Mouse (Mus musculus): Measurements from ENCODE around the gene Dhrs13. TPM values are rescaled to one million over a fixed set of nuclear protein-coding genes. Genes with fewer than 3 reads are reported as not detected.

The Dhrs13 gene
- total RNA-seq (2021): 1 to 10 TPM; 3.9 to 5.0 TPM

DNA sequence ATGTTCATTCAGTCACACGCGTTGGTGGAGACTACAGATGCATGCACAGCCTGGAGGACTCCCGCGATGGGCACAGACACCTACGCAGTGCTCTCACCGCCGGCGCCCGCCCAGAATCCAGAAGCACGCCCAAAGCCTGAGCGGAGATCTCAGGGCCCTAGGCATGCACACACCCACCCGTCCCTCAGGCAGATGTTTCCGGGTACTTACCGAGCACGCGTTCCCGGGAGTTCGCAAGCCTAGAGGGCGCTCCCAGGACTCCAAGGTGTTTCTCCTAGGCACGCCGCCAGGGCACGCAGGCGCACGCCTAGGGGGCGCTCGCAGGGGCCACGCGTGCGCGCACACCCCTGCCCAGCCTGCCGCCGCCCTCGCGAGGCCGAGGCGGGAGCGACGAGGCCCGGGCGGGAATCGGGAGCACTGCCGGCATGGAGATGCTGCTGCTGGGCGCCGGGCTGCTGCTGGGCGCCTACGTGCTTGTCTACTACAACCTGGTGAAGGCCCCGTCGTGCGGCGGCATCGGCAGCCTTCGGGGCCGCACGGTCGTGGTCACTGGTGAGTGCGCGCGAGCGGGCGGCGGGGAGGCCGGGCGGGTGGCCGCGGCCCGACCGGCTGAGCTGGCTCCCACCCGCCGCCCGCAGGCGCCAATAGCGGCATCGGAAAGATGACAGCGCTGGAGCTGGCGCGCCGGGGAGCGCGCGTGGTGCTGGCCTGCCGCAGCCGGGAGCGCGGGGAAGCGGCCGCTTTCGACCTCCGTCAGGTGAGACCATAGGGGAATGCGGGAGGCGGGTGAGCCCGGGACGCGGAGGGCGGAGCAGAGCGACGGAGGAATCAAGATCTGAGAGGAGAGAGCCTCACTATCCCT, at the start of gene Dhrs13:
TSS of gene Dhrs13 (plus strand) at position 334 of the 862 bp plus-strand sequence.
- DNase-seq: peak; percentile 94 to 95
- intact Hi-C loops (cut with DNase I): no loop called here

DNA sequence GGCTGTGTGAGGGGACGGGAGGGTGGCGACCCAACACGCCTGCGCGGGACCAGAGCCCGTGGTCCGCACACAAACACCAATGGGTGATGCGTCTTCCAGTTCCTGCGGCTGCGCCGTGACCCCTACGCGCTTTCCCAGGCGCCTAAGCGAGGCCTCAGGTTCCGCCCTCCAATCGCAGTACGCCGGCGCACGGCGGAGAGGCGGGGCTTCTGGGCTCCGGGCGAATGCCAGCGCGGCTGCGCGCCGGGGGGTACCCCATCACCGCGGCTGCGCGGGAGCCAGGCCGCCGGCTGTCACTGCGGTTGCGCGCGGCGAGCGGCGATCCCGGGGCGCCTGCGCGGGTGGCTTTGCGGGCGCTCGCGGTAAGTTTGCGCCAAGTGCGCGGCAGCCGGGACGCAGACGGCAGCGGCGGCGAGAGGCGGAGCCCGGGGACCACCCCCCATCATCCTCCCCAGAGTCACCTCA, 49.6 kb upstream of the Dhrs13 start, which contains the start of gene Phf12:
TSS of gene Phf12 (plus strand) at position 314 of the 465 bp plus-strand sequence.
- intact Hi-C loops (cut with DNase I): loop anchor here (5.0 kb wide), 1 partner anchor 35 kb away; no protein-coding TSS in a partner anchor
- DNase-seq: peak; percentile 99 to 100

DNA sequence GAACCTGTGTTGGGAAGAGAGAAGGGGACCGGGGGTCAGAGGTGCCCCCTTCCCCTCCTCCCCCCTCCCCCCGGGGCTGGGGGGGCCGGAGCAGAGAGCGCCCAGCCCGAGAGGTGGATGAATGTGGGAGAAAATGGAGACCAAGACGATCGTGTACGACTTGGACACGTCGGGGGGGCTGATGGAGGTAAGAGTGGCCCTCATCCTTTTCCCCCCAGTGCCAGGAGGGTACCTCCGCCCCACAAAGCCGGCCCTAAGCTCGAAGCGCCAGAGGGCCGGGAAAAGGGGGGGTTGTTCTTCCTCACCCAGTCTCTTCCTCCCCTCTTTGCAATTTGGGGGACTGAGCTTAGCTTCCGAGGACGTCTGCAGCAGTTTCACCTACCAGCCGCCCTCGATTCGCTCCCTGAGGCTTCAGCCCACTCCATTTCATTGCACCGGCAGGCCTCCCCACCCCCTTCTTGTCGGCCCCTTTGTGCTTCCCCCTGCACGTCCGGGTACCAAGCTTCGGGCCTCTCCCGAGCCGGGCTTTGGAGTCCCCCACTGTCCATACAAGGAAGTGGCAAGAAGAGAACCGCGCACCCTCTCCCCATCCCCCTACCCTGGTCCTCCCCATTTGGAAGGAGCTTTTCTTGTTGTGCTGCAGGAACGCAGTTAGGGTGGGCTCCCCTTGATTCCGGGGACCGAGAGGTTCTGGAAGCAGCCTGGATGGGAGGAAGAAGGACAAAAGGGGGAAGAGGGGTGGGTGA, 48.7 kb upstream of the Dhrs13 start:
- intact Hi-C loops (cut with DNase I): loop anchor here (5.0 kb wide), 1 partner anchor 34 kb away; no protein-coding TSS in a partner anchor
- DNase-seq: peak; percentile 51 to 64

DNA sequence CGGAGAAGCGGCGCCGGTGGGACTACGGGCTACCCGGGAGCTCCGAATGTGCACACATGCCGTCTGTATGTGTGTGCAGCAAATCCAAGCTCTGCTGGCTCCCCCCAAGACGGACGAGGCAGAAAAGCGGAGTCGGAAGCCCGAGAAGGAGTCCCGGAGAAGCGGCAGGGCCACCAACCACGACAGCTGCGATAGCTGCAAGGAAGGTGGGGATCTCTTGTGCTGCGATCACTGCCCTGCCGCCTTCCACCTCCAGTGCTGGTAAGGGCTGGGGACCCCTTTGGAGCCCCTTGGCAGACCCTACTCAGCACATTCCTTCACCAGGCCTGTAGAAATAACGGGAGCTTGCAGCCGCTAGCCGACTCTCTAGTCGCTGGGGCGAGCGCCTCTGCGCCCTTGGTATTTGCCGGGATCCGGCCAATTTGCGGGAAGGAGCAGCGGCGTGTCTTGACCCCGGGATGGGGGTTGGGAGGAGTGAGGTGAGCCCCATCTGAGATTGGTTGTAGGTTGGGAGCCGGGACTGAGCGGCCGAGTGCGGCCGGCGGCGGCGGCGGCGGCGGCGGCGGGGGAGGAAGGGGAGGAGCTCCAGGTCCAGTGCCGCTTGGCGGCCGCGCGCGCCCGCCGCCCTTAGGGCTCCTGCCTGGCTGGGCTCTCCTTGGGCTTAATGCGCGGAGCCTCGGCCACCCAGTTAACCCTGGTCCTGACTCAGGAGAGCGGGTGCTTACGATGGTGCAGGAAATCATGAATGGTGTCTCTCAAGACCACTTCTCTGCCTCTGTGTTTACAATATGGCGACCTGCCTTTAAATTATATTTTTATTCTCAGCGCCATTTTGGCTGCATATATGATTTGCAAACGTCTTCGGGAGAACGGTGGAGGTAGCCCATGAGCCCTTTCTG, 47.9 kb upstream of the Dhrs13 start:
- intact Hi-C loops (cut with DNase I): loop anchor here (2.0 to 5.0 kb wide), 2 partner anchors 33 to 193 kb away; partner anchors contain the start of genes Nek8 and Tlcd1

DNA sequence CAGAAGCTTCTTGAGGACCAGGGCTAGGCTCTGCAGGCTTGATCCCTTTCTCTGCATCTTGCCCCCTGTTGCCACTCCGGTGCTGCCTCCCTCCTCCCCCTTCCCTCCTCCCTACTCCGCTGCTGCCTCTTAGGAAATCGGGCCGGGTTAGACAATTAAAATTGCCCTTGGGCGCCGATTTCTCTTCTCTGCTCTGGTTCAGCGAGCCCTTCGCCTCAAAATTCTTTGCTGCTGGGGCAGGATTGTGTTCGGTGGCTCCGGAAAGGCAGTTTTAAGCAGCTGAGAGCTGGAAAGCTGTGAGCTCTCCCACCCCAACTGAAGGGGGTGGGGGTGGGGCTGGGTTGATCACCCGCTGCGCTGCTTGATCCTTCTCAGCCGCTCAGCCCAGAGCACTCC, 47.2 kb upstream of the Dhrs13 start:
- peak; percentile 58 to 76 for DNase-seq
- intact Hi-C loops (cut with DNase I): loop anchor here (2.0 to 5.0 kb wide), 2 partner anchors 32 to 192 kb away; partner anchors contain the start of genes Nek8 and Tlcd1

More for the DNA sequence above, 47.9 kb upstream of the Dhrs13 start:
- peak; percentile 71 to 84 for DNase-seq

DNA sequence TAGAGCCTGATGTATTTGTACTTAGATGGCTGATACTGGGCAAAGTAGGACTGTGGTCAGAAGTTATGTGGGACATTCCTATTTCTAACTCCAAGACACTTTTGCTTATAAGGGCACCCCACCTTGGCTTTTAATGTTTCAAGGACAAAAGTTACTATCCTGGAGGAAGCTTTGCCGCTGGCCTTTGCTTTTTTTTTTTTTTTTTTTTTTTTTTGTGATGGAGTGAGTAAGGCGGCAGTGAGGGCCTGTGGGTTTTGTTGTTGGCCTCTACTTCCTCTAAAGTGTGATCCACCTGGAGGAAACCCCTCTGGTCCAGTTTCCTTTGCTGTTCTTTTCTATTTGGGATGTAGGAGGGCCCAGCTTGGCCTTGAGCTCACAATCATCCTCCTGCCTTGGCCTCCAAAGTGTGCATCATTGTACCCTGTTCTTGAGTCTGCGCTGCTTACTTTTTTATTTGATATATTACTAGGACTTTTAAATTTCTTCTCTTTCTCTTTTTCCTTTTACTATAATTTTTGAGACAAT, 46.5 kb upstream of the Dhrs13 start:
- DNase-seq: no peak
- intact Hi-C loops (cut with DNase I): loop anchor here (2.0 kb wide), 1 partner anchor 191 kb away; the partner anchor contains the start of genes Nek8 and Tlcd1

DNA sequence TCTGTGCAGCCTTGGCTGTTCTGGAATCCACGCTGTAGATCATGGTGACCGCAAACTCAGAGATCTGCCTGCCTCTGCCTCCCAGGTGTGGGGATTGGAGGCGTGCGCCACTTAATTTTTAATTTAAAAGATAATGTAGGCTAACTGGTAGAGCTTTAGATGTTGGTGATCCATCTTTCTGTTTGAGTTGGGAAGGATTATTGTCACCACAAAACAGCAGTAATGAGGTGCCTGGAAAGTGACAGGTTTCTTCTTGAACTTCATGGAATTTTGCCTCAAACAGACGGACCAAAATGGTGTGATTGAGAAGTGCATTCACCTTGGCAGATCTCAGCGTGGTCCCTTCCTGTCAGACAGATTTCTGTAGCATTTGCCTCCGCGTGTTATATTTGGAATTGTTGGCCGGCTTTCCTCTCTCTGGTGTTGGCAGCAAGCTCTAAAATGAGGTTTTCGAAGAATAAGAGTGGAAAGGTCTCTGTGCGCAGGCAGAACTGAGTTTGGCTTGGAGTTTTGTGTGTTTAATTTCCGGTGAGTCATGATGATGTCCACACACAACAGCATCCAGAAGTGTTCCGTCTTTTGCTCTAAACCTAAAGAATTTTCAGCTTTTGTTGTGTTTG, 42.9 kb upstream of the Dhrs13 start:
- intact Hi-C loops (cut with DNase I): no loop called here
- no peak for DNase-seq

DNA sequence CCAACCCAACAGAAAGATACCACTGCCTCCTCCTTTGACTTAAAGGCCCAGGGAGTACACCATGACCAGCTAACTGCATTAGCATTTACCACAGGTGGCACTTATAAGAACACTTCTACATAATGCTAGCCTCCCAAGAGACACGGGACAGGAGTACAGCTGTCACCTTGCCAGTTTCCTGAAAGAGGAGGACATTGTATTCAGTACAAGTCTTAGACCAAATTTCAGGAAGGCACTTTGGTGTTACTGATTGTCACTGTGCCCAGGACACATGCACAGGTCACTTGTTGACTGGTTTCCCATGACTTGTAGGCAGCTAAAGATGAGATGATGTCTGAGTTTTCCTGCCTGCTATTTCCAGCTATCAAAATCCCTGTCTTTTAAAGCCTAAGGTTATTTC, 36.5 kb upstream of the Dhrs13 start:
- intact Hi-C loops (cut with DNase I): no loop called here
- peak in 1 of 2 experiments; percentile 25 for DNase-seq

DNA sequence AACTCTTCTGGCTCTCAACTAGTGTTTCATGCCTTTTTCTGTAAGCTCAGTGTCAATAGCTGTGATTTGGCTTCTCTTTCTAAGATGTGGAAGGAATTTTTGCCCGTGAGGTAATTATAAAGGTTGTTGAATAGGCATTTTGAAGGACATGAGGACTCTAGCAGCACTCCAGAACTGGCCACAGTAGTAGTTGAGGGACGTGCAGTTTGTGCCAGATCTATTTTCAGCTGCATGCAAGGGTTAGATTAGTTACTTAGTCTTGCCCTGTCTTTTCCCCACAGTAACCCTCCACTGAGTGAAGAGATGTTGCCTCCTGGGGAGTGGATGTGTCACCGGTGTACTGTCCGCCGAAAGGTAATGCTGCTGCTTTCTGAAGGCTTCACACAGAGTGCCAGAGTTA, 25.6 kb upstream of the Dhrs13 start:
- DNase-seq: no peak
- intact Hi-C loops (cut with DNase I): no loop called here

DNA sequence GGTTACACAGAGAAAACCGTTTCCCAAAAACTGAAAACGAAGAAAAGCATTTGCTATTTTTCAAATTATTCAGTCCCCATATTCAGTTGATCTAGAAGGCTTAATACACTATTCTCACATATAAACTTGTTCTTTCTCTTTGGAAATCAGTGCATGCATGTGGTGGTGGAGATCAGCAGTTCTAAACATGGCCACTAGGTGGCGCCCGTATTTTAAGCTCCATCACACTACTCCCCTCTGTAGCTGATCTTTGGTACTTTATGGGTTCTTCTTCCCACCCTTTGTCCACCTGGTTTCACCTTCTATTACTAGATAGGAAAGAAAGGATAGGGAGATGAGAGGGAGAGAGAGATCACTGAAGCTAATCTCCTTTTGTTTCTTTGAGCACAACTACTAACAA, 12.4 kb upstream of the Dhrs13 start:
- intact Hi-C loops (cut with DNase I): loop anchor here (1.0 to 5.0 kb wide), 2 partner anchors 37 to 158 kb away; partner anchors contain the start of gene Phf12

DNA sequence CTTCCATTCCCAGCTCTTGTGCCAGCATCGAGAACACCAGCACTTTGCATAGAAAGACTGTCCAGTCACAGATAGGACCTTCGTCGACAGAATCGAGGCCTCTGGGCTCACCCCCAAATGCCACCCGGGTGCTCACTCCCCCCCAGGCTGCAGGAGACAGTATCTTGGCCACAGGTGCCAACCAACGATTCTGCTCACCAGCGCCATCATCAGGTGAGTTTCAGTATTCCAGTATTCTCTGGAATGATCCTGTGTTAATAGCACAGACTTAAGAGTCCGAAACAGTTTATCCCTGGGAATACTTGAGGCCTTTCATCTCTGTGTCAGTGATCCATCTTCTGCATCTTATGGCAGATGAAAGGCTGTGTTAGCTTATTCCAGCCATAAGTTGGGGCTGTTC, 8.5 kb upstream of the Dhrs13 start:
- peak in 1 of 2 experiments; percentile 34 for DNase-seq
- intact Hi-C loops (cut with DNase I): no loop called here

More for the DNA sequence above, 12.4 kb upstream of the Dhrs13 start:
- peak; percentile 74 to 87 for DNase-seq

DNA sequence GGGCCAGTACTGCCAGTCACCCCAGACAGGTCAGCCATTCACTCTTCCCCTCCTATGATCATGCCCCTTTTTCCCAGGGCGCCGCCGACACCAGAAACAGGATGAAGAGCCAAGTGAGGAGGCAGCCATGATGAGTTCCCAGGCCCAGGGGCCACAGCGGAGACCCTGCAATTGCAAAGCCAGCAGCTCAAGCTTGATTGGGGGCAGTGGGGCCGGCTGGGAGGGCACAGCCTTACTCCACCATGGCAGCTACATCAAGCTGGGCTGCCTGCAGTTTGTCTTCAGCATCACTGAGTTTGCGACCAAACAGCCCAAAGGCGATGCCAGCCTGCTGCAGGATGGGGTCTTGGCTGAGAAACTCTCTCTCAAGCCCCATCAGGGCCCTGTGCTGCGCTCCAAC, 2.8 kb upstream of the Dhrs13 start:
- intact Hi-C loops (cut with DNase I): no loop called here
- no peak for DNase-seq

DNA sequence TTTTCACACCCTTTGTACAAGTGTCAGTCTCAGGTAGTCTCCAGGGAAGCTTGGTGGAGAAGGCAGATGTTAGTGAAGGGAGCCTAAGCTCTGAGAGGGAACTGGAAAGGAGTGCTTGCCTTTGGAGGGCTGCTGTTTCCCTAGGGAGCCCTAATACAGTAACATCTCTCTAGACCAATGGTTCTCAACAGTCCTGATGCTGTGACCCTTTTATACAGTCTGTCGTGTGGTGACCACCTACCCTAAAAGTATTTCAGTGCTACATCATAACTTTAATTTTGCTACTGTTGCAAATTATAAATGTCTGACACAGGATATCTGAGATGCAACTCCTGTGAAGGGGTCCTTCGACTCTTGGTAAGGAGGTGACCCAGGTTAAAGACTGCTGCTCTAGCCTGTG, 1.5 kb upstream of the Dhrs13 start:
- intact Hi-C loops (cut with DNase I): no loop called here
- DNase-seq: no peak

DNA sequence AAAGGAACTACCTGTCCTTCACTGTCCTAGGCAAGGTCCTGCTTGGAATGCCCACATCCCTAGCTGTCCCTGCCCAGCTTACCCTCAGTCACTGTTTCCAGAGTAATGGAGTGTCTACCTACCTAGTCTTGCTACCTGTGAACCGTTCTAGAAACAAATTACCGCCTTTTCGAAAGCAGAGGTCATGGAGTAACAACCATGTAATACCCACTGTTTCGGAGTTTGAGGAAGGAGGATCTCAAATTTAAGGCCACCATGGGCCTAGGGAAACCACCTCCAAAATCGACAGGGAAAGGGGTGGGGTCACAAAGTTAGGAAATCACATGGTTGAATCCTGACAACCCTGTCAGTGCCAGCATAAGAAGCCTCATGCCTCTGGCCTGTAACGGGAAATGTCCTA, 691 bp upstream of the Dhrs13 start:
- intact Hi-C loops (cut with DNase I): no loop called here
- DNase-seq: no peak

DNA sequence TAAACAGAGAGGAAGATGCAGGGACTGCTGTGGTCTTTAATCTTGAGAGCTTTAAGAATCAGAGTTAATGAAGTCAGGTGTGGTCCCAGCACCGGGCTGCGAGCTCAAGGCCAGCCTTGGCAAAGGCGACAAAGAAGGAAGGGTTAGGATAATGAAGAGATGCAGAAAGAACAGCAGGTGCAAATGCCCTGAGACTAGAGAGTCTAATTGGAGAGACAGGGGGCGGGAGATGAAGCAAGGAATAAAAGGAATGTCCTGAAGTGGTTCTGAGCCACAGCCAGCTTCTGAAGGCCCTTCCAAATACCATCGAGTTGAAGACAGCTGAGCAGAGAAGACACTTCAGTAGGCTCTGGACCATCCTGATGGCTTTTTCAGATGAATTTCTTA, 722 bp downstream of the Dhrs13 start:
- intact Hi-C loops (cut with DNase I): no loop called here
- DNase-seq: no peak

DNA sequence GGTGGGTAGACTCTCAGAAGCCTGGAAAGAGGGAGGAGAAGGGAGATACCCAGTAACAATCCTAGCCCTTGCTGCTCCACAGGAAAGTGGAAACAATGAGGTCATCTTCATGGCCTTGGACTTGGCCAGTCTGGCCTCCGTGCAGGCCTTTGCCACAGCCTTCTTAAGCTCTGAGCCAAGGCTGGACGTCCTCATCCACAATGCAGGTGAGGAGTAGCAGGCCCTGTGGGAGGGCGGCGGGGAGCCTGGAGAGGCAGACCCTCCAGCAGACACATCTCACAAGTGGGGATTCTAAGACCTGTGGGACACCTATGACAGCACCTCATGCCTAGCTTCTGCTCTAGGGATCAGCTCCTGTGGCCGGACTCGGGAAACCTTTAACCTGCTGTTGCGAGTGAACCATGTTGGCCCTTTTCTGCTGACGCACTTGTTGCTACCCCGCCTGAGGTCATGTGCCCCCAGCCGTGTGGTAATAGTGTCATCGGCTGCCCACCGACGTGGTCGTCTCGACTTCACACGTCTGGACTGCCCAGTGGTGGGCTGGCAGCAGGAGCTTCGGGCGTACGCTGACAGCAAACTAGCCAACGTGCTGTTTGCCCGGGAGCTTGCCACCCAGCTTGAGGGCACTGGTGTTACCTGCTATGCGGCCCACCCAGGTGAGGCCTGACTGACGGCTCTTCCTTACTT, 2.0 kb downstream of the Dhrs13 start:
- no peak for DNase-seq
- intact Hi-C loops (cut with DNase I): no loop called here

DNA sequence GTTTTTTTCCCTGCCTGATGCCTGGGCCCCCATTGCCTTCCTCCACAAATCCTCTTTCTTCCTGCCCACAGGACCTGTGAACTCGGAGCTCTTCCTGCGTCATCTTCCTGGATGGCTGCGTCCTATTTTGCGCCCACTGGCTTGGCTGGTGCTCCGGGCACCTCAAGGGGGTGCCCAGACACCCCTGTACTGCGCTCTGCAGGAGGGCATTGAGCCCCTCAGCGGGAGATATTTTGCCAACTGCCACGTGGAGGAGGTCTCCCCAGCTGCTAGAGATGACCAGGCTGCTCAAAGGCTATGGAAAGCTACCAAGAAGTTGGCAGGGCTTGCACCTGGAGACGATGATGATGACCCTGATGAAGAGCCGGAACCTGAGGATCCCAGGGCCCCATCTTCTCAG, 4.7 kb downstream of the Dhrs13 start:
- no peak for DNase-seq
- intact Hi-C loops (cut with DNase I): no loop called here

DNA sequence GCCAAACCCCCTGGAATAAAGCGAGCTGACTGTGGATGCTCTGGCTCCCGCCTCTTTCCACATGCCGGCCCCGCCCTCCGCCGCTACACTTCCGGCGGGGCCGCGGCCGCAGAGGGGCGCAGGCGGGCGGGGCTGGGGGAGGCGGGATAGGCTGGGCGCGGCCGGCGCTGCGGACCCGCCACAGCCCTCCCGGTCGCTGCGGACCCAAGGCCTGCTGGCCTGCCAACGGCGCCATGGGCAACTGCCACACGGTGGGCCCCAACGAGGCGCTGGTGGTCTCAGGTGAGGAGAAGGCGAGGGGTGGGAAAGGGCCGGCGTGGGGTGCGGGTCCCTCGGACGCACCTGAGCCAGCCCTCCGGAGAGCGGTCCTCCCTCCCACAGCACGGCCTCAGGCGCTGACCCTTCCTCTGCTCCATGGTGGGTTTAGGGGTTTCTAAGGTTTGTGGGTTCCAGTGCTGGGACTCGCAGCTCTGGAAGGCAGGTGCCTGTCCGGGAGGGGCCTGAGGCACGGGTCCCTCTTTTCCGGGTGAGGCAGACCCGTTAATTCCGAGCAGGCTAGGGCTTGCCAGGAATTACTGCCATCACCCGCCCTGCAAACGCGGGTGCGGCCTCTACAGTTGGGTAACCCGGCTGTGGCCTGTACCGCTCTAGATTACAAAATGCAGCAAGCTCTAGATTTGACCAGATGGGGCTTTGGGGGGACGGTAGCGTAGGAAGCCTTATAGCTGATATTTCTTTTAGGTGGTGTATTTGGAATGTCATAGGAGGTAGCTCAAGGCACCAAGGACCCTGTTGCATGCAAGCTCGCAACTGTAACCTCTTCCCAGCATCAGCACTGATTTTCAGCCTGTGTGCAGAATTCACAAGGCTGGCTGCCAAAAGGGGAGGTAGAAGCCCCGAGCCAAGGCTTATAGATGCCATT, 6.0 kb downstream of the Dhrs13 start, which contains the start of gene Flot2:
TSS of gene Flot2 (plus strand) at position 101 of the 922 bp plus-strand sequence.
- intact Hi-C loops (cut with DNase I): no loop called here

More for the DNA sequence above, 6.0 kb downstream of the Dhrs13 start, which contains the start of gene Flot2:
- DNase-seq: peak; percentile 67 to 69

Measured in heart, postnatal 36 days (tissue).